Mouse (Mus musculus) left cerebral cortex, adult 11 months (tissue): Measurements from ENCODE around the gene Slc22a17.
A peak's percentile ranks its signal among the peaks of the same experiment; 100 is the strongest.
"Not testable (repeated sequence)": the region's sequence is repeated elsewhere in the genome, so short reads cannot be mapped to it uniquely, and the experiment has no call there.

ENCODE experiments used
- DNase-seq: peaks from one replicate; pipeline ENCODE4 v3.0.0; 2022; ENCODE audit warnings: low spot score

Slc22a17 gene

DNA sequence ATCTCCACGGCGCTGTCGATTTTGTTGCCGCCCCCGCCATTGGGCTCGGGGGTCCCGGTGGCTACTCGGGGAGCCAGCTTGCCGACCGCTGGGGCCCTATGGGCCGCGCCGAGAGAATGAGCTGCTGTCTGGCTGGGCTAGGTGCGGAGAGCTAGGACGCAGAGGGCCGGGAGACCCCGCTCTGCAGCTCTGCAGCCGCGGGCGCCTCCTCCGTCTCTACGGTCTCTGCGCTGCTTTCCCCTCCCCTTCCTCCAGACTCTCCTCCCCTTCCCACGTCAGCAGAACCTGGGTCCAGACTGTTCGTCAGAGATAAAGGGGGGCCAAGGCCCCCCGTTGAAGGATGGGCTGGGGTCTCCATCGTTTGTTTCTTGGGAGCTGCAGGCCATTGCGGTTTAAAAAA, at the start of gene Slc22a17:
Gene Slc22a17, minus strand, starts transcription at position 247 of the 400 bp plus-strand sequence.
- DNase-seq: peak; percentile 82

DNA sequence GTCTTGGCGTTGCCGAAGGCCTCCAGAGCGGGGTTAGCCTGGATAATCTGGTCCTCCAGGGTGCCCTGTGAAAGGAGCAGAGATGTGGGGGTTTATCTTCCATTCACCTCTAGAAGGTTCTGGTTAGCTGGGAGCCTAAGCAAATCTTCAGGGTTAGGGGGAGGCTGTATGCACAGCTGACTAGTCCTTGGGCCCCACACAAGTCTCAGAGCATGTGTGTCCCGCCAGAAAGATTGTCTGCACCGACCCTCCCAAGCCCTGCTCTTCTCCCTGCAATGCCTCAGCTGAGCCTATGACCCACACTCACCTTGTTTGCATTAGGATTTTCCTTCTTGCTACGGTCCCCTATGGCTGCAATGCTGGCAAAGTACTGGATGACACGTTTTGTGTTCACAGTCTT, 49.8 kb upstream of the Slc22a17 start:
- no peak for DNase-seq

DNA sequence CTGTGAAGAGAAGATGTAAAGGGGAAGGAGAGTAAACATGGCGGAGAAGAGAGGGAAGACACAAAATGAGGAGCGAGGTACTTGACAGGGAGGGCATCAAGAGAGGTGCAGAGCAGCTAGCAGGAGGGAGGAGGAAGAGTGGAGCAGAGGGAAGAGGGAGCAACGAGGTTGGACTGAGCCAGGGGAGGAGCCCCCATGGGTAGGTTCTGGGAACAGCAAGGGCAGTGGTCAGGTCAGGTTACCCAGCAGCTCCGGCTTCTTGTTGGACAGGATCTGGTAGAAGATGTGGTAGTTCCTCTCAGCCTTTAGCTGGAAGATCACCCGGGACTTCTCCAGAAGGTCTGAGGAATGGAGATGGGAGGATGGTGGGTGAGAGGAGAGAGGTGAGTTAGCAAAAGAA, 48.6 kb upstream of the Slc22a17 start:
- no peak for DNase-seq

DNA sequence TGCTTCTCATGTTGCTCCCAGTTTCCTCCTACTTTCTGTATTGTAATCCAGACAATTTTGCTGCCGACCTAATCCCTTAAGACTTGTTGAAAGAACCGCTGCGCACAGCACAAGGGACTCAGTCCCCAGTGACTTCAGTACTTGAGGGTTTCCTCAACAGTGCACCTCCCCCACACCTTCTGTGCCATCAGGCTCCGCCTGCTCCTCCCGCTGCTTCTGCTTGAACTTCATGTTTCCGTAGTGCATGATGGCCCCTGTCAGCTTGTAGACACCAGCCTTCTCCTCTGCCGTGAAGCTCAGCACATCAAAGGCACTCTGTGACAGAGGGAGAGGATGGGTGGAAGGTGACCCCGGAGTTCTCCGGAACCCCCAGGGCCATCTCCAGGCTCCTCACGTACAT, 47.8 kb upstream of the Slc22a17 start:
- no peak for DNase-seq

DNA sequence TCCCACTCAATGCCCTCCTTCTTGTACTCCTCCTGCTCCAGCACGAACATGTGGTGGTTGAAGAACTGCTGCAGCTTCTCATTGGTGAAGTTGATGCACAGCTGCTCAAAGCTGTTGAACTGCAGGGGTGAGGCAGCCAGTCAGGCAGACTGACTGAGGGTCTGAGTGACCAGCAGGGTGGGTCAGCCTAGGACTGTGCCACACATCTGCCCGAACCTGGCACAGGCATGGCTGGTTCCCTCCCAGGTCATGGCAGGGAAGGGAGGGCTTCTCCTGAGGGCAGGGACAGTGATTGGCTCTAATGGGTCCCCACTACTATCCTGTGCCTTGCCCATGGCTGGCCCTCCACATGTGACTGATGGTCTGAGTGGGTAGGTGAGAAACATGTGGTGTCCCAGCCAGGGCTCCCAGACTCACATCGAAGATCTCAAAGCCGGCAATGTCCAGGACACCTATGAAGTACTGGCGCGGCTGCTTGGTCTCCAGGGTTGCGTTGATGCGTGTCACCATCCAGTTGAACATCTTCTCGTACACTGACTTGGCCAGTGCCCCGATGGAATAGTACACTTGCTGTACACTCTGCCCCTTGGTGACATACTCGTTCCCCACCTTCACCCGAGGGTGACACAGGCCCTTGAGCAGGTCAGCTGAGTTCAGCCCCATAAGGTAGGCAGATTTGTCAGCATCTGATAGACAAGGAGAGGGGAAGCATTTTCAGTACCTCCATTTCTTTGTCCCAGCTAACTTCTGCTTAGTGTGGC, 47.1 kb upstream of the Slc22a17 start:
- DNase-seq: not testable (repeated sequence)

DNA sequence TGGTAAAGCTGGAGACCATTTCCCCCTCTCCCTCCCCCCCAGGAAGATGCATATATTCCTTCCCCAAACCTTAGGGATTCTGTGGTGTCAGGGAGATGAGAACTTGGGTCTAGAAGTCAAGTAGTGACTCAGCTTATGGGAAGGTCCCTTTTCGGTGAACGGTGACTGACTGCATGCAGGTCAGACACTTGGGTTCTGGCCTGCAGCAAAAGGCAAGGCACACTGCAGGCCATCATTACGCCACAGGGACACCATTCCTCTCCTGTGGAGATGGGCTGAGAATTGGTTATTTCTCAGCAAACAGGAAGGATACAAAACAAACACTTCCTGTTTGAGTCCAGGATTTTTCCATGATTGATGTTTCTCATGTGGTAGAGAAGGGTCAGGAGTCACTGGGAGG, 46.3 kb upstream of the Slc22a17 start:
- DNase-seq: no peak

DNA sequence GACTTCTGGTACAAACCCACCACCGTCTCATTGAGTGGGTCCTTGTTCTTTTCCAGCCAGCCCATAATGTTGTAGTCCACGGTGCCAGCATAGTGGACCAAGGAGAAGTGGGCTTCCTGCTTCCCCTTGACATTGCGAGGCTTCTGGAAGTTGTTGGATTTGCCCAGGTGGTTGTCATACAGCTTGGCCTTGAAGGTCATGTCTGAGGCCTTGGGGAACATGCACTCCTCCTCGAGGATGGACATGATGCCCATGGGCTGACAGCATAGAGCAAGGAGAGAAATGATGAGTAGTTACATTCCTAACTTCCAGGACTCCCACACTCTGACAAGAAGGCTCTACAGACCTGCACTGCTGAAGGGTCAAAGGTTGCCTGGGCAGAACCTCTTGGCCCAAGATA, 45.6 kb upstream of the Slc22a17 start:
- no peak for DNase-seq

DNA sequence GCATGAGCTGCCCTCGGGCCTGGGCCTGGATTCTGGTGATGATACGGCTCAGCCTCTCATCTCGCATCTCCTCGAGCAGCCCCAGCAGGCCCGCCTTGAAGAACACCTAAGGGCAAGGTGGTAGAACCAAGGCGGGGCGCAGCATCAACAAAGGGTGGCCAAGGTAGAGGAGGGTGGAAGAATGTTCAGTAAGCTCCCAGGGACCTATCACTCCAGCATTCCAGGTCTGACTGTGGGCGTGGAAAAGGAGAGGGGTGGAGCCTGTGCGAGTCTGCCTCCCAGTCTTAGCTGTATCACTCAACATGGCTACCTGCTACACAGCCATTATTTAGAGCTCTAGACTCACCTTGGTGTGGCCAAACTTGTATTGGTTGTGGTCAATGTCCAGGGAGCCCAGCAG, 43.6 kb upstream of the Slc22a17 start:
- no peak for DNase-seq

DNA sequence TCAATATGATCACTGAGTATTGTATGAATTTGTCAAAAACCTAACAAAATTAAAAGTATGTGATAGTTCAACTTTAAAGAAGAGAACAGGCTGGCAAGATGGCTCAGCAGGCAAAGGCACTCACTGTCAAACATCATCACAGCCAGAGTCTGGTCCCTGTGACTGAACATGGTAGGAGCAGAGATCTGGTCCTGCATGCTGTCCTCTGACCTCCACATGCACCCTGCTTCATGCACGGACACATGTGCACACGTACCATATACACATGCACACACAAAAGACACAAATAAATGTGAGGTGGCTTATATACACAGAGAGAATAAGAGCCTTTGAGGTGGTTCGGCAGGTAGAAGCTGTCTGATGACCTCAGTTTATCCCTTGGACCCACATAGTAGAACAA, 42.5 kb upstream of the Slc22a17 start:
- no peak for DNase-seq

DNA sequence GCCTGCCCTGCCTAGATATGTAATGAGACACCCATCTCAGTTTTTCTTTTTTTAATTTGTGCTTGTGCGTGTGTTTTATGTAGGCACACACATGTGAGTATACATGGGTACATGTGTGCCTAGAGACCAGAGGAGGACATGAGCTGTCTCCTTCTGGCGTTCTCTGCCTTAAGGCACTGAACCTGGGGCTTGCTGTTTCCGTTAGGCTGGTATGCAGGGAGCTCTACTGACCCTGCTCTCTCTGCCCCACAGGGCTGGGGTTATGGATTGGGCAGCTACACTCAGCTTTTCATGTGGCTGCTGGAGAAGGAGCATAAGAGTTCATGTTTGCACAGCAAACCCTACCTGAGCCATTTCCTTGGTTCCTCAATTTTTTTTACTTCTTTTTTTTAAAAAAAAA, 41.5 kb upstream of the Slc22a17 start:
- no peak for DNase-seq

DNA sequence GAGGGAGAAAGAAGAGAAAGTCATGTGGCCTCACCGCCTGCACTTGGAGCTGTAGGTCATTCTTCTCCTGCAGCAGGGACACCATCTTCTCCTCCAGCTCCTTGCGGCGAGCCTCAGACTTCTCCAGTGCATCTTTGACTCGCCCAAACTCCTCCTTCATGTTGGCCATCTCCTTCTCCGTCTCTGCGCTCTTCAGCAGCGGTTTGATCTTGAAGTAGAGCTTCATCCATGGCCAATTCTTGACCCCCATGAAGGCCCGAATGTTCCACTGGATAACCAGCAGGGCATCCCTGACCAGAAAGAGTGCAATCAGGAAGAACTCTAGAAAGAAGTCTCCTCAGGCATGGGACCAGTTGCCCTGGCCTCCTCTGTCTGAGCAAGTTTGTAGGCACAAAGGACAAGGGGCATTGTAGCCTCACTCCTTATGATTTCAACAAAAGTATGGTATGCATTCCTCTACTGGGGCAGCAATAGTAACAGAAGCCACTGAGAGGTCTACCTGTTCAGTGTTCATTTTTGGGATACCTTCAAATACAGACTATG, 40.8 kb upstream of the Slc22a17 start:
- no peak for DNase-seq

DNA sequence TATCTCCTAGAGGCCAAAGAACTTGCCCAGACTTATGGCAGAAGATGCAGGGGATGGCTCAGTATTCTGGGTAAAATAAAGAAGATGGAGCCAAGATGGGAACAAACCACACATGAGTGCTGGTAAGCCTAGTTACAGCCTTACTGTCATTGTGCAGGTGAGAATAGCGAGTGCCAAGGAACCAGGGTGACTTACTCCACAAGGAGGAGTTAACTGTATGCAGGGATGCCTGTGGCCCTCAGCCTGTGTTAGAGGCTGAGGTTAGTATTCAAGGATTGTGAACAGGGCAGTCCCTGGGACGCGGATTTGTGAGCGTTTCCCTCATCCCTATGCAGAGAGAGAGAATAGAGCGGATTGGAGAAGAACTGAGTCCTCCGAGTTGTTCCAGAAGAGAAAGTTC, 38.7 kb upstream of the Slc22a17 start:
- no peak for DNase-seq

DNA sequence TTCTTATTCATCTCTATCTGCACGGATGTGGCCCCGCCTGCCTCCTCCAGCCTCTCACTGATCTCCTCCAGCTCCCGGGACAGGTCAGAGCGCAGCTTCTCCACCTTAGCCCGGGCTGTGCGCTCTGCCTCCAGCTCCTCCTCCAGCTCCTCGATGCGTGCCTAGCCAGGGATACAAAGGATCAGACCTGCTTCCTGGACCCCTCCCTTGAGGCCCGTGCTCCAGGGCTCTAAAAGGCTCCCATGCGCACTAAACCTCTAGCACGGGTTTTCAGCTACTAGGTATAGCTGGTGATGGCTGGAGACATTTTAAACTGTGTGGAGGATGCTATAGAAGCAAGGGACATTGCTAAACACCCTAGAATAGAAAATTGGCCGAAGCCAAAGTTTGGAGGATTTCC, 37.6 kb upstream of the Slc22a17 start:
- DNase-seq: no peak

DNA sequence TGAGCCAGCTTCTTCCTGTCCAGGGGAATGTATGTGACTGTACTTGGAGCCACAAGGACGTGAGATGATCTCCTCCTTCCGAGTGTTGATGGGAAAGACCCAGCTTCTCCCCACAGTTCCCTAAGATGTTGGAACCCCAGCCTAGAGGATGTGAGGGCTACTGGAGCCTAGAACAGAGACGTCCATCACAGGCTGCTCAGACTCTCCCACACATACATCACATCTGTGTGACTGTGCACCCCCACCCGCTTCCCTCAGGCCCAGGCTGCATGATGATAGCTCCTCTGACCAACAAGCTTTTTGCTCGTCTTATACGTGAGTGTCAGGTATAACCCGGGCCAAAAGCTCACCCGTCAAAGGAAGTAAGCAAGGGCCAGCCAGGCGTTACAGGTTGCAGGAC, 35.8 kb upstream of the Slc22a17 start:
- no peak for DNase-seq

DNA sequence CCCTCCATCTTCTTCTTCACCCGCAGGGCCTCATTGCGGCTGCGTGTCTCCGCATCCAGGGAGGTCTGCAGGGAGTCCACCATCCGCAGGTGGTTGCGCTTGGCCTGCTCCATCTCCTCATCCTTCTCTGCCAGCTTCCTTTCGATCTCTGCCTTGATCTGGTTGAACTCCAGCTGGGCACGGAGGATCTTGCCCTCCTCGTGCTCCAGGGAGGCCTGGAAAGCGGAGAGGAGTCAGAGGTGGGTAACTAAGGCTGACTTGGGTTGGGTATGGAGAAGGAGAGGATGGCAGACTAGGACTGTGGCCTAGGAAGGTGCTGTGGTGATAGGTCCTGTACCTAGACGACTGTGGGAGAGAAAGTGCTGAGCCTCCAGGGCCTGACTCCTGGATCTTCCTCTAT, 34.1 kb upstream of the Slc22a17 start:
- DNase-seq: not testable (repeated sequence)

DNA sequence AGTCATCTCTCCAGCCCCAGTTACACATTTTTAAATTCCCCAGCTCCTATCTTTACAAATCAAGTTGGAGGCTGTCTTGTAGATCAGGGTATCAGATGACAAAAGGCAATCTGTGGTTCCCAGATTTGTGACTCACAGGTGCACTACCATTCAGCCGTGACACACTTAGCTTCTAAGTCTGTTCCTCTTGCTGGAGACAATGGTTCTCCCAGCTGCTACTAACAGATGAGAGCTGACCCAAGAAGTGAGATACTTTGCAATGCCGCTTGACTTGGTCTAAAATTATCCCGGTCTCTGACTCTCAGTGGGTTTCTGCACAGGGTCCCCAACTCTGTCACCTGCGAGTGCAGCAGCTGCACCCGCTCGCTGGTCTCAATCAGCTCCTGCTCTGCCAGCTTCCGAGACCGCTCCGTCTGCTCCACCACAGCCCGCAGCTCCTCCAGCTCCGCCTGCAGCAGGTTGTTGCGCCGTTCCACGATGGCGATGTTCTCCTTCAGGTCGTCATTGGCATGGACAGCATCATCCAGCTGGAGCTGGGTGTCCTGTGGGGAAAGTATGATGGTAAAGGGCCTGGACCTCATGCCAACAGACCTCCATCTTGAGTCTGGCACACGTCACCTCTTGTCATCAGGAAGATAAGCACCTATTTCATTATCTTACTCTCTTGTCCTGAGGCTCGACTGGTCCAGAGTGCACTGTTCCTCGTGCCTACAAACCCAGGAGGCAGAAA, 33.2 kb upstream of the Slc22a17 start:
- DNase-seq: no peak

DNA sequence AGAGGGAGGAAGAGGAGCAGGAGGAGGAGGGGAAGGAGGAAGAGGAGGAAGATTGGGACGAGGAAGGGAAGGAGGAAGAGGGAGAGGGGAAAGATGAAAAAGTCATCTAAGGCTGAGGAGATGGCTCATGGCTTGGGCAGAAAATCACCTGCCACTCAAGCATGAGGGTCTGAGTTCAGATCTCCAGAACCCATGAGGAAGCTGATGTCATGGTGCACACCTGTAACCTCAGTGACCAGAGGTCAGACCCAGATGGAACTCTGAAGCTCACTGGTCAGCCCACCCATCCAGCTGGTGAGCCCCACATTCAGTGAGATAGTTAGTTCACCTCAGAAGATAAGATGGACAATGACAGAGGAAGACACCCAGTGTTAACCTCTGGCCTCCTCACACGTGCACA, 32.0 kb upstream of the Slc22a17 start:
- DNase-seq: no peak

DNA sequence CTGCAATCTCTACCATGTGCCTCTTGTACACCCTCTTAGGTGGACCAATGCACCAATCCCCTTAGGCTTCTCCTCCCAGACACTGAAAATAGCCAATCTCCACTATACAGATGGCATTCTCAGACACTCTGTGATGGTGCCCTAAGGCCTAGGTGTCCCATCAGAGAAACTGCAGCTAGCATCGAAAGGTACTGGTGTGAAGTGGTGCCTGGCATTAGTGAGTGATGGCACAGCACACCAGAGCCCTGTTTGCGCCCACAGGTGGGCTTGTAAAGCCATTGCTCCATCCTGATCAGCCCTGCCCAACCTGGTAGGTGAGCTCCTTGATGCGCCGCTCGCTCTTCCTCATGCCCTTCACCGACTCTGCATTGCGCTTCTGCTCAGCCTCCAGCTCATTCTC, 31.0 kb upstream of the Slc22a17 start:
- no peak for DNase-seq

DNA sequence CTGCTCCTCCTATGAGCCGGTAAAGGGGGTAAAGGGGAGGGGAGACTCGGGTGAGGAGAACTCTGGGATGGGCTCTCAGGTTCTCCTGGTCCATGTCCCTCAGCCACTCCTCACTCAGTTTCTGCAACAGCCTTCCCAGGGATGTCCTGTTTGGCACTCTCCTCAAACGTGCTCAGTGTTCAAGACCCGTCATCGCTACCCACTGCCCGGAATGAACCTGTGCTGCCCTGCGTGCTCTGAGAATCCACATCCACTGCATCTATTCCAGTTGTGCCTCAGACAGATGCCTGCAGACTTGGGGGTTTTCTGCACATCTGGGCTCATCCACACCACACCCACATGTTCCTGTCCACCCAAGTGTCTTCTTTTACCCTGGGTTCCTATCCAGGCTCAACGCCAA, 29.5 kb upstream of the Slc22a17 start:
- no peak for DNase-seq

DNA sequence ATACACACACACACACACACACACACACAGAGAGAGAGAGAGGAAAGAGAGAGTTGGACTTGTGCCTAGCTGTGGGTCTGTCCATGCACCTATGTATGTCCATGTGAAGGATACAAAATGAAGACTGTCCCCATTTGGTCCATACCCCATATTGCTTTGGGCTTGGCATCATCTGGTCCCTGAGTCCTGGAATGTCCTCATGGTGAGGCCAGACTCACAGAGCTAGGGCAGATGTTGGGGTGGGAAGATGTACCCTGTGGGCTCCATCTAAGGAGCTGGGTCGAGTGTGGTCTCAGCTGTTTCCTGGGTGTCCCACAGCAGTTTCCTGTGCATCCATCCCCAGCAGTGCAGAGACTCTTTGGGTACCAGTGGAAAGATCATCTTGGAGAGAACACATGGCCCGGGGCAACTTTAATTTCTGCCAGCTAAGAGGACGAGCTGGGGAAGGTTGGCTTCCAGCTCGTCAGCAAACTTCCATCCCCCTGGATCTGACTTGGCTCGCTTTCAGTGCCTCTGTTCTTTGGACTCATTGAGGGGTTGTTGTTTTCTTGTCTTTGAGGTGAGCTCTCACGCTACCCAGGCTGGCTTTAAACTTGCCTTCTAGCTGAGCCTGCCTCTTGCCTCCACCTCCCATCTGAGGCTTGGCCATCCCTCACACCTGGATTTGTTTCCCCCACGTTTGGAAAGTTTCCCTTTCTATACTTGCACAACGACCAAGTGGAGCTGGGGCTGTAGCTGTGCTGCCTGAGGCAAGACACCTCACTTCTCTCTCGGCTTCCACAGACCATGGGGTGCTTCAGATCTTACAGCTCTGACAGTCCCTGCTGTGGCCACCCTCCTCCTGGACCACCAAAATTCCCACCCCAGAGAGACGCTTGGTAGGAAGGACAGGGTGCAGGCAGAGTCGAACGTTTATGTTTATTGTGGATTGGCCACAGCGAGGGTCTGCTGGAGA, 28.4 kb upstream of the Slc22a17 start:
- no peak for DNase-seq

DNA sequence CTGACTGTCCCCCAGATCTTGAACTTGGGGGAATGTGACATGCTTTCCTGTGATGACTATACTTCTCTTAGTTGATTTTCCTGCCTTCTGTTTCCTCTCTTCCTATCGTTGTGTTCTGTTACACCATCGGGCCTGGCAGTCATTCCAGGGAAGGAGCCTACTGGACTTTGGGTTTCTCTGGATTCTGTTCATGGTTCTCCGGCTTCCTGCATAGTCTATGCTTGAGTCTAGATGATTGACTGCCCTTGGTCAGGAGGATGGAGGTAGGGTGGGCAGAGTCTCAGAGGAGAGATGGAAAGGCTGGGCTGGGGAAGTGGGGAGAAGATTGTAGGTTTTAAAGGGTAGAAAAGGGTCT, 27.2 kb upstream of the Slc22a17 start:
- DNase-seq: no peak

DNA sequence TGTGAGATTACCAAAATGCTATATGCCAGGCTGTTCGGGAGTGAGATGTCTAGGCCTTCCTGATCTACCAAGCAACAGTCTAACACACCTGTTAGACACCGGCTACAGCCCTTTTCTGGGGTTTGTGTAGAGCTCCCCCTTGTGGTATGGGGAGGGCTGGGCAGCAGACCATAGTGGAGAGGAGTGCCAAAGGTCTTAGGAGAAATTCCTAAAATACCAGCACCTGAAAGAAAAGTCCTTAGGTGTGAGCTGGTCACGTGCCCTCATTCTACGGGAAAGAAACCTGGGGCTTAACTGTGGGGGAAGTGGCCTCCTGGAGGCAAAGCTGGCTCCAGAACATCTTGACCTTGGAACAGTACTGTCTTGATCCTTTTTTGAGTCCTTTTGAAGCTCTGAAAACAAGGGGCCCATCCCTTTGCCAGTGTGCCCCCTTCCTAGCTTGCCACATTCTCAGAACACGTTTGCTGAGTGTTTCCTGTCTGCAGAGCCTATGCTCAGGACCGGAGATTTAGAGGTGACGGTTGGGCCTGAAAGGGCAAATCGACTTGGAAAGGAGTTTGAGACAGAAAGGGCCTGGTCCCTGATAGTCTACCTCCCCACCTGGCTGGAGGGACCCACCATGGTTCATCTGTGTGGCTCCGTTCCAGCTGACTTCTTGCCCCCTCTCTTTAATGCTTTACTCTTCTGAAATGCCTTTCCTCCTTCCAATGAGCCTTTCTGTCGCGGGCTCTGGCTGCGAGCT, 26.7 kb upstream of the Slc22a17 start:
- peak; percentile 44 for DNase-seq
